Mouse (Mus musculus): ENCODE measurements around the gene 4930404N11Rik. TPM values are rescaled to one million over a fixed set of nuclear protein-coding genes. Genes with fewer than 3 reads are reported as not detected.

The 4930404N11Rik gene
- not detected for polyA plus RNA-seq (2014; fragmentation: Illumina TruSeq; extraction: RNeasy Lipid Tissue Mini Kit (QIAGEN cat#74804); ENCODE audit: low read depth, low replicate concordance)

GRCm38 (mm10) chr10:81365672-81366476 lies at the start of gene 4930404N11Rik:
Gene 4930404N11Rik, minus strand, starts transcription at chr10:81365816.

GRCm38 (mm10) chr10:81392781-81393185 lies 27.2 kb upstream of the 4930404N11Rik start, which contains the start of gene Smim24:
Gene Smim24, plus strand, starts transcription at chr10:81393051.

GRCm38 (mm10) chr10:81388505-81389055 lies 23.0 kb upstream of the 4930404N11Rik start, which contains the start of gene Gm48552:
Gene Gm48552, plus strand, starts transcription at chr10:81389005.

GRCm38 (mm10) chr10:81383802-81384604 lies 18.4 kb upstream of the 4930404N11Rik start, which contains the start of the genes Dohh and Gm48551:
Gene Dohh, plus strand, starts transcription at chr10:81384428.
Gene Gm48551, plus strand, starts transcription at chr10:81384466.

GRCm38 (mm10) chr10:81377793-81378552 lies 12.4 kb upstream of the 4930404N11Rik start, which contains the start of gene Fzr1:
Gene Fzr1, minus strand, starts transcription at chr10:81378516.

GRCm38 (mm10) chr10:81356991-81357844 lies 8.4 kb downstream of the 4930404N11Rik start, which contains the start of gene Mfsd12:
Gene Mfsd12, plus strand, starts transcription at chr10:81357491.

GRCm38 (mm10) chr10:81350351-81351063 lies 15.1 kb downstream of the 4930404N11Rik start, which contains the start of gene Hmg20b:
Gene Hmg20b, minus strand, starts transcription at chr10:81350480.

GRCm38 (mm10) chr10:81342686-81343505 lies 22.7 kb downstream of the 4930404N11Rik start, which contains the start of gene Gipc3:
Gene Gipc3, minus strand, starts transcription at chr10:81343266.

GRCm38 (mm10) chr10:81328386-81328785 lies 37.2 kb downstream of the 4930404N11Rik start, which contains the start of gene Tbxa2r:
Gene Tbxa2r, plus strand, starts transcription at chr10:81328731.

GRCm38 (mm10) chr10:81320550-81321347 lies 44.9 kb downstream of the 4930404N11Rik start, which contains the start of gene Cactin:
Gene Cactin, plus strand, starts transcription at chr10:81321103.

Other genes starting within 250 kb of the 4930404N11Rik start
- gene Zbtb7a, start 230.6 kb downstream of the 4930404N11Rik start, polyA plus RNA-seq (2014; fragmentation: Illumina TruSeq; extraction: RNeasy Lipid Tissue Mini Kit (QIAGEN cat#74804); ENCODE audit: low read depth, low replicate concordance) = 8.1 TPM
- gene Pias4, start 197.9 kb downstream of the 4930404N11Rik start, polyA plus RNA-seq (2014; fragmentation: Illumina TruSeq; extraction: RNeasy Lipid Tissue Mini Kit (QIAGEN cat#74804); ENCODE audit: low read depth, low replicate concordance) = not detected
- gene Eef2, start 189.2 kb downstream of the 4930404N11Rik start, polyA plus RNA-seq (2014; fragmentation: Illumina TruSeq; extraction: RNeasy Lipid Tissue Mini Kit (QIAGEN cat#74804); ENCODE audit: low read depth, low replicate concordance) = 6.2 TPM
- gene Dapk3, start 182.8 kb downstream of the 4930404N11Rik start, polyA plus RNA-seq (2014; fragmentation: Illumina TruSeq; extraction: RNeasy Lipid Tissue Mini Kit (QIAGEN cat#74804); ENCODE audit: low read depth, low replicate concordance) = not detected
- gene 4930442H23Rik, start 182.0 kb downstream of the 4930404N11Rik start, polyA plus RNA-seq (2014; fragmentation: Illumina TruSeq; extraction: RNeasy Lipid Tissue Mini Kit (QIAGEN cat#74804); ENCODE audit: low read depth, low replicate concordance) = not detected
- not detected for gene Nmrk2, start 163.8 kb downstream of the 4930404N11Rik start, polyA plus RNA-seq (2014; fragmentation: Illumina TruSeq; extraction: RNeasy Lipid Tissue Mini Kit (QIAGEN cat#74804); ENCODE audit: low read depth, low replicate concordance)
- not detected for gene Atcay, start 135.0 kb downstream of the 4930404N11Rik start, polyA plus RNA-seq (2014; fragmentation: Illumina TruSeq; extraction: RNeasy Lipid Tissue Mini Kit (QIAGEN cat#74804); ENCODE audit: low read depth, low replicate concordance)
- gene Zfr2, start 132.7 kb downstream of the 4930404N11Rik start, polyA plus RNA-seq (2014; fragmentation: Illumina TruSeq; extraction: RNeasy Lipid Tissue Mini Kit (QIAGEN cat#74804); ENCODE audit: low read depth, low replicate concordance) = 0.20 TPM
- not detected for gene Matk, start 112.9 kb downstream of the 4930404N11Rik start, polyA plus RNA-seq (2014; fragmentation: Illumina TruSeq; extraction: RNeasy Lipid Tissue Mini Kit (QIAGEN cat#74804); ENCODE audit: low read depth, low replicate concordance)
- gene Mrpl54, start 98.9 kb downstream of the 4930404N11Rik start, polyA plus RNA-seq (2014; fragmentation: Illumina TruSeq; extraction: RNeasy Lipid Tissue Mini Kit (QIAGEN cat#74804); ENCODE audit: low read depth, low replicate concordance) = 1.6 TPM
- gene Apba3, start 98.9 kb downstream of the 4930404N11Rik start, polyA plus RNA-seq (2014; fragmentation: Illumina TruSeq; extraction: RNeasy Lipid Tissue Mini Kit (QIAGEN cat#74804); ENCODE audit: low read depth, low replicate concordance) = not detected
- gene Tjp3, start 74.2 kb downstream of the 4930404N11Rik start, polyA plus RNA-seq (2014; fragmentation: Illumina TruSeq; extraction: RNeasy Lipid Tissue Mini Kit (QIAGEN cat#74804); ENCODE audit: low read depth, low replicate concordance) = 2.5 TPM
- gene Pip5k1c, start 72.9 kb downstream of the 4930404N11Rik start, polyA plus RNA-seq (2014; fragmentation: Illumina TruSeq; extraction: RNeasy Lipid Tissue Mini Kit (QIAGEN cat#74804); ENCODE audit: low read depth, low replicate concordance) = 1.1 TPM
- 0.16 TPM for gene Cactin, start 44.7 kb downstream of the 4930404N11Rik start, polyA plus RNA-seq (2014; fragmentation: Illumina TruSeq; extraction: RNeasy Lipid Tissue Mini Kit (QIAGEN cat#74804); ENCODE audit: low read depth, low replicate concordance)
- not detected for gene Tbxa2r, start 37.1 kb downstream of the 4930404N11Rik start, polyA plus RNA-seq (2014; fragmentation: Illumina TruSeq; extraction: RNeasy Lipid Tissue Mini Kit (QIAGEN cat#74804); ENCODE audit: low read depth, low replicate concordance)
- gene Gipc3, start 22.6 kb downstream of the 4930404N11Rik start, polyA plus RNA-seq (2014; fragmentation: Illumina TruSeq; extraction: RNeasy Lipid Tissue Mini Kit (QIAGEN cat#74804); ENCODE audit: low read depth, low replicate concordance) = not detected
- gene Hmg20b, start 15.3 kb downstream of the 4930404N11Rik start, polyA plus RNA-seq (2014; fragmentation: Illumina TruSeq; extraction: RNeasy Lipid Tissue Mini Kit (QIAGEN cat#74804); ENCODE audit: low read depth, low replicate concordance) = 5.1 TPM
- 0.24 TPM for gene Mfsd12, start 8.3 kb downstream of the 4930404N11Rik start, polyA plus RNA-seq (2014; fragmentation: Illumina TruSeq; extraction: RNeasy Lipid Tissue Mini Kit (QIAGEN cat#74804); ENCODE audit: low read depth, low replicate concordance)
- gene Fzr1, start 12.7 kb upstream of the 4930404N11Rik start, polyA plus RNA-seq (2014; fragmentation: Illumina TruSeq; extraction: RNeasy Lipid Tissue Mini Kit (QIAGEN cat#74804); ENCODE audit: low read depth, low replicate concordance) = not detected
- not detected for gene Dohh, start 18.6 kb upstream of the 4930404N11Rik start, polyA plus RNA-seq (2014; fragmentation: Illumina TruSeq; extraction: RNeasy Lipid Tissue Mini Kit (QIAGEN cat#74804); ENCODE audit: low read depth, low replicate concordance)
- not detected for gene Gm48551, start 18.6 kb upstream of the 4930404N11Rik start, polyA plus RNA-seq (2014; fragmentation: Illumina TruSeq; extraction: RNeasy Lipid Tissue Mini Kit (QIAGEN cat#74804); ENCODE audit: low read depth, low replicate concordance)
- not detected for gene Gm48552, start 23.2 kb upstream of the 4930404N11Rik start, polyA plus RNA-seq (2014; fragmentation: Illumina TruSeq; extraction: RNeasy Lipid Tissue Mini Kit (QIAGEN cat#74804); ENCODE audit: low read depth, low replicate concordance)
- gene Smim24, start 27.2 kb upstream of the 4930404N11Rik start, polyA plus RNA-seq (2014; fragmentation: Illumina TruSeq; extraction: RNeasy Lipid Tissue Mini Kit (QIAGEN cat#74804); ENCODE audit: low read depth, low replicate concordance) = 25.1 TPM
- 11.8 TPM for gene Nfic, start 89.8 kb upstream of the 4930404N11Rik start, polyA plus RNA-seq (2014; fragmentation: Illumina TruSeq; extraction: RNeasy Lipid Tissue Mini Kit (QIAGEN cat#74804); ENCODE audit: low read depth, low replicate concordance)
- gene Celf5, start 116.9 kb upstream of the 4930404N11Rik start, polyA plus RNA-seq (2014; fragmentation: Illumina TruSeq; extraction: RNeasy Lipid Tissue Mini Kit (QIAGEN cat#74804); ENCODE audit: low read depth, low replicate concordance) = not detected
- 0.53 TPM for gene Ncln, start 130.6 kb upstream of the 4930404N11Rik start, polyA plus RNA-seq (2014; fragmentation: Illumina TruSeq; extraction: RNeasy Lipid Tissue Mini Kit (QIAGEN cat#74804); ENCODE audit: low read depth, low replicate concordance)
- gene S1pr4, start 134.3 kb upstream of the 4930404N11Rik start, polyA plus RNA-seq (2014; fragmentation: Illumina TruSeq; extraction: RNeasy Lipid Tissue Mini Kit (QIAGEN cat#74804); ENCODE audit: low read depth, low replicate concordance) = not detected
- not detected for gene Gna15, start 158.4 kb upstream of the 4930404N11Rik start, polyA plus RNA-seq (2014; fragmentation: Illumina TruSeq; extraction: RNeasy Lipid Tissue Mini Kit (QIAGEN cat#74804); ENCODE audit: low read depth, low replicate concordance)
- 2.5 TPM for gene Gna11, start 179.4 kb upstream of the 4930404N11Rik start, polyA plus RNA-seq (2014; fragmentation: Illumina TruSeq; extraction: RNeasy Lipid Tissue Mini Kit (QIAGEN cat#74804); ENCODE audit: low read depth, low replicate concordance)
- gene Aes, start 193.7 kb upstream of the 4930404N11Rik start, polyA plus RNA-seq (2014; fragmentation: Illumina TruSeq; extraction: RNeasy Lipid Tissue Mini Kit (QIAGEN cat#74804); ENCODE audit: low read depth, low replicate concordance) = 18.4 TPM
- gene Tle2, start 208.7 kb upstream of the 4930404N11Rik start, polyA plus RNA-seq (2014; fragmentation: Illumina TruSeq; extraction: RNeasy Lipid Tissue Mini Kit (QIAGEN cat#74804); ENCODE audit: low read depth, low replicate concordance) = 6.3 TPM
- 0.73 TPM for gene Tle6, start 235.3 kb upstream of the 4930404N11Rik start, polyA plus RNA-seq (2014; fragmentation: Illumina TruSeq; extraction: RNeasy Lipid Tissue Mini Kit (QIAGEN cat#74804); ENCODE audit: low read depth, low replicate concordance)
- 2.3 TPM for gene BC025920, start 240.5 kb upstream of the 4930404N11Rik start, polyA plus RNA-seq (2014; fragmentation: Illumina TruSeq; extraction: RNeasy Lipid Tissue Mini Kit (QIAGEN cat#74804); ENCODE audit: low read depth, low replicate concordance)

Data from kidney, adult 10 weeks (tissue).